Comparison of ENCODE assay signal across 8 mouse cellular contexts in the genomic region with DNA sequence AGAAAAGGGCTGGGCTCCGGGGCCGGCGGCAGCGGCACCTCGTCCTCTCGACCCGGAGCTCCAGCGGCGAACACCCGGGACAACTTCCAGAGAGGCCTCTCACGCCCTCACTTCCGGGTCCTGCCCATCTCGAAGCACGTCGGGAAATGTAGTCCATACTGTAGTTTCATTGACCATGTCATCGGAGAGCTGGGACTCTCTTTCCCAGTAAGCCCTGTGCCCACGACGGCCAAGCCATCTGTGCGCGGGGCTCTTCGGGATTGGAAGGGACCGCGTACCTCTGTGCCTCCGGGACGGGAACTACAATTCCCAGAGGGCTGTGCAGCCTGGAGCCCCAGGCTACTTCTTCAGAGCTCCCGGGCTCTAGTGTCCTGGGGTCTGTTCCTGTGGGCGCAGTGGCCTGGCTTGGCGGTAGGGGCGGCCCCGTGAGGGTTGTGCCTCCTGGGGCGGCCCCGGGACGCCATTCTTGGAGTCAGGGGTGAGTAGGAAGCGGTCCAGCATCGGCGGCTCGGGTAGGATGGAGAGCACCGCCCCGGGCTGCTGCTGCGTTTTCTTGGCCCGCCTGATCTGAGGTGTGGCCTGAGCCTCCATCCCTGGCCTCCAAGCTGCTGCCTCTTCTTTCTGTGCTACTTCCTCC. TPM values are rescaled to one million over a fixed set of nuclear protein-coding genes. Genes with fewer than 3 reads are reported as not detected.
DNase-seq lines count a peak whose midpoint lies in the region; ATAC-seq lines count a peak whose summit lies in the region.

A gene (minus strand): TSS at position 61 of the 637 bp plus-strand sequence.
A gene (plus strand): TSS at position 263 of the 637 bp plus-strand sequence.

- H3K9ac ChIP-seq in lung, embryonic 16.5 days (ENCODE audit: low read length): peak within 1 kb of the TSS; percentile 87

- H3K4me1 ChIP-seq in lung, embryonic 16.5 days (replicated peaks; ENCODE audit: control insufficient read depth, insufficient read depth, low read length): peaks cover 8% of the 10 kb centered on the region

- no peaks in the 10 kb centered on the region for H3K36me3 ChIP-seq in lung, embryonic 16.5 days (ENCODE audit: control insufficient read depth, insufficient read depth, low read length)

- DNase-seq in MEL-GATA-1-ER (ENCODE audit: extremely low read depth, low read depth): peak; percentile 97
- DNase-seq in cerebellum, adult 8-10 months: peak; percentile 92
- DNase-seq in forelimb bud, embryonic 11.5 days (ENCODE audit: low read depth, low spot score): peak; percentile 98
- DNase-seq in layer of hippocampus, adult 9-10 months (ENCODE audit: low spot score): peak; percentile 93
- DNase-seq in ovary, postnatal 10 days (ENCODE audit: low spot score): peak; percentile 73
- DNase-seq in thymus, postnatal 10 days (ENCODE audit: low spot score in 2 of 2): peak; percentile 88 to 89

- whole genome bisulfite sequencing in lung, embryonic 16.5 days: 0% methylated on average over 41 of the region's 41 CpGs

- H3K27me3 ChIP-seq in lung, embryonic 16.5 days (ENCODE audit: control insufficient read depth, insufficient read depth, low read depth, low read length): no peaks in the 10 kb centered on the region

- peak within 1 kb of the TSS; percentile 72 for H3K27ac ChIP-seq in lung, embryonic 16.5 days (ENCODE audit: low read length)

- H3K9me3 ChIP-seq in lung, embryonic 16.5 days (ENCODE audit: control insufficient read depth, low read length): no peaks in the 10 kb centered on the region

- H3K4me2 ChIP-seq in lung, embryonic 16.5 days (ENCODE audit: low read depth, low read length): peak within 1 kb of the TSS; percentile 82

- H3K4me3 ChIP-seq in lung, embryonic 16.5 days (ENCODE audit: low read length): peak within 1 kb of the TSS; percentile 83

- ATAC-seq in hematopoietic stem cell, adult 5-6 weeks (replicated peaks in 1 of 2; ENCODE audit: insufficient read depth in 1 of 2, low FRiP score in 2 of 2, low TSS enrichment in 1 of 2, low read depth in 1 of 2, poor library complexity in 2 of 2, severe bottlenecking in 2 of 2): peak; percentile 99
- peak; percentile 100 for ATAC-seq in lung, embryonic 16.5 days (ENCODE audit: low read depth)

RNA-seq across cellular contexts. Expression of the first gene that starts in this region (rescaled TPM):
- 65.3 and 69.9 TPM in 2 replicates for total RNA-seq in hematopoietic stem cell, adult 5-6 weeks (2017)
- 88.4 and 95.8 TPM in 2 replicates for polyA plus RNA-seq in lung, embryonic 16.5 days (2015; fragmentation: Nextera tagmentation; extraction: Ambion mirVana)

RNA-seq across cellular contexts. Expression of the second gene that starts in this region (rescaled TPM):
- 11.6 and 11.8 TPM in 2 replicates for total RNA-seq in hematopoietic stem cell, adult 5-6 weeks (2017)
- polyA plus RNA-seq in lung, embryonic 16.5 days (2015; fragmentation: Nextera tagmentation; extraction: Ambion mirVana): 10.0 and 10.2 TPM in 2 replicates

Comparison
In these comparisons a context has a peak if more than half of its experiments do, and no peak if none do; other contexts are left out.
1. Peak in every context shown above with its lines: DNase-seq, ATAC-seq, H3K4me3 ChIP-seq and H3K27ac ChIP-seq.